Mouse (Mus musculus) kidney, adult 2 months (tissue): ENCODE measurements around the gene Cradd. TPM values are rescaled to one million over a fixed set of nuclear protein-coding genes. Genes with fewer than 3 reads are reported as not detected.
A peak's percentile ranks its signal among the peaks of the same experiment; 100 is the strongest.

ENCODE experiments used
- DNase-seq: peaks from one replicate; pipeline ENCODE4 v3.0.0; 2021
- H3K27ac ChIP-seq: fragments of 200-500 bp; 2 replicates; pipeline ENCODE4 v1.5.1; 2012; ENCODE audit warnings: low read depth, low read length, control low read depth, inconsistent platforms; ENCODE audit not compliant: insufficient read depth
- H3K27me3 ChIP-seq: fragments of 200-500 bp; replicated peaks from 2 replicates; pipeline ENCODE4 v1.6.1; 2012; ENCODE audit warnings: mild to moderate bottlenecking, moderate library complexity, low read length, inconsistent platforms; ENCODE audit not compliant: control insufficient read depth, insufficient read depth
- H3K36me3 ChIP-seq: fragments of 200-500 bp; 2 replicates; pipeline ENCODE4 v1.6.1; 2012; ENCODE audit warnings: mild to moderate bottlenecking, moderate library complexity, low read length, inconsistent platforms; ENCODE audit not compliant: control insufficient read depth, insufficient read depth
- H3K4me1 ChIP-seq: fragments of 200-500 bp; 2 replicates; pipeline ENCODE4 v1.6.1; 2011; ENCODE audit warnings: low read length; ENCODE audit not compliant: control insufficient read depth, insufficient read depth
- H3K4me3 ChIP-seq: fragments of 200-500 bp; 2 replicates; pipeline ENCODE4 v1.5.1; 2011; ENCODE audit warnings: mild to moderate bottlenecking, low read depth, low read length, control low read depth; ENCODE audit not compliant: insufficient read depth
- CTCF ChIP-seq: fragments of 200-500 bp; conservative IDR thresholded peaks from 2 replicates; pipeline ENCODE4 v1.5.1; 2011; ENCODE audit warnings: low read depth, mild to moderate bottlenecking, control low read depth, low read length, moderate library complexity, mixed read lengths; ENCODE audit not compliant: insufficient read depth, insufficient read length
- POLR2A ChIP-seq: fragments of 200-500 bp; IDR thresholded peaks from one replicate; pipeline ENCODE4 v1.6.1; 2011; ENCODE audit warnings: low read depth, low read length, control low read depth
- WGBS: fragments of 180-500 bp; shearing (Covaris S2); methylation state at CpG from one replicate; pipeline ENCODE4 v1.1.7; 2018; 5-methylcytosine and 5-hydroxymethylcytosine counted together
- polyA plus RNA-seq: library from polyadenylated mRNA; depleted of rRNA; stranded (reverse); fragments of >200 nt; gene quantifications from 2 replicates; pipeline ENCODE4 v1.2.3, GENCODE M21; 2012

Gene Cradd
- polyA plus RNA-seq, 1 experiment, result 20.0 TPM

- H3K36me3 ChIP-seq, result no peaks in the 10 kb centered on the region
- H3K4me1 ChIP-seq, result peaks cover 26% of the 10 kb centered on the region
- H3K27ac ChIP-seq, result no peak overlapping the region
- no peak overlapping the region for H3K4me3 ChIP-seq
- DNase-seq, result no peak
- TF ChIP-seq CTCF (no peak), POLR2A (no peak)
- H3K27me3 ChIP-seq, result no peaks in the 10 kb centered on the region
- 84% methylated on average over 12 of the region's 12 CpGs for WGBS
Measured at GRCm38 (mm10) chr10:95283434-95283833, 40.5 kb downstream of the Cradd start.

- Histone ChIP-seq H3K27ac (peak overlapping the region; percentile 51), H3K4me1 (peaks cover 26% of the 10 kb centered on the region), H3K27me3 (no peaks in the 10 kb centered on the region), H3K36me3 (no peaks in the 10 kb centered on the region), H3K4me3 (no peak overlapping the region)
- TF ChIP-seq CTCF (no peak), POLR2A (no peak)
- DNase-seq, result peak; percentile 58
- 79% methylated on average over 3 of the region's 3 CpGs for WGBS
Measured at GRCm38 (mm10) chr10:95281996-95282395, 41.9 kb downstream of the Cradd start.

GRCm38 (mm10) chr10:95281466-95281990 lies 42.4 kb downstream of the Cradd start:
- H3K27ac ChIP-seq, result peak overlapping the region; percentile 96
- no peaks in the 10 kb centered on the region for H3K36me3 ChIP-seq
- H3K4me1 ChIP-seq, result peaks cover 26% of the 10 kb centered on the region
- H3K4me3 ChIP-seq, result no peak overlapping the region
- peak; percentile 85 for DNase-seq
- 64% methylated on average over 6 of the region's 6 CpGs for WGBS
- H3K27me3 ChIP-seq, result no peaks in the 10 kb centered on the region
- TF ChIP-seq CTCF (no peak), POLR2A (no peak)

- 62% methylated on average over 3 of the region's 3 CpGs for WGBS
- Histone ChIP-seq H3K4me3 (no peak overlapping the region), H3K36me3 (no peaks in the 10 kb centered on the region), H3K4me1 (peaks cover 26% of the 10 kb centered on the region), H3K27ac (no peak overlapping the region; the same call in 1 of the 2 replicates), H3K27me3 (no peaks in the 10 kb centered on the region)
- TF ChIP-seq CTCF (no peak), POLR2A (no peak)
- DNase-seq, result peak; percentile 91
Measured at GRCm38 (mm10) chr10:95280327-95280726, 43.6 kb downstream of the Cradd start.

GRCm38 (mm10) chr10:95279459-95279858 lies 44.5 kb downstream of the Cradd start:
- Histone ChIP-seq H3K27ac (no peak overlapping the region), H3K4me1 (peaks cover 26% of the 10 kb centered on the region), H3K27me3 (no peaks in the 10 kb centered on the region), H3K36me3 (no peaks in the 10 kb centered on the region), H3K4me3 (no peak overlapping the region)
- 90% methylated on average over 1 of the region's 1 CpGs for WGBS
- no peak for DNase-seq
- TF ChIP-seq POLR2A (no peak), CTCF (no peak)

GRCm38 (mm10) chr10:95278085-95278484 lies 45.8 kb downstream of the Cradd start:
- Histone ChIP-seq H3K4me1 (peaks cover 15% of the 10 kb centered on the region; the same call in 1 of the 2 replicates), H3K27ac (no peak overlapping the region), H3K4me3 (no peak overlapping the region), H3K27me3 (no peaks in the 10 kb centered on the region), H3K36me3 (no peaks in the 10 kb centered on the region)
- TF ChIP-seq POLR2A, result no peak
- 88% methylated on average over 11 of the region's 11 CpGs for WGBS
- DNase-seq, result no peak

GRCm38 (mm10) chr10:95275488-95275887 lies 48.4 kb downstream of the Cradd start:
- H3K36me3 ChIP-seq, result no peaks in the 10 kb centered on the region
- no peaks in the 10 kb centered on the region for H3K4me1 ChIP-seq
- H3K27ac ChIP-seq, result no peak overlapping the region
- 72% methylated on average over 9 of the region's 9 CpGs for WGBS
- peak; percentile 43 for DNase-seq
- no peaks in the 10 kb centered on the region for H3K27me3 ChIP-seq
- TF ChIP-seq POLR2A (no peak), CTCF (no peak)
- no peak overlapping the region for H3K4me3 ChIP-seq
